Mouse (Mus musculus) liver, embryonic 14.5 days (tissue): ENCODE data around the gene Klhl35.

Experiments
- CTCF ChIP-seq: IDR thresholded peaks from 2 replicates; pipeline ENCODE4 v1.5.1; 2016; ENCODE audit warnings: antibody characterized with exemption, low read depth, control low read depth
- EP300 ChIP-seq: IDR thresholded peaks from 2 replicates; pipeline ENCODE4 v1.6.1; 2016; ENCODE audit warnings: antibody characterized with exemption, low read depth

GRCm38 (mm10) chr7:99465811-99466210 lies at the start of gene Klhl35:
- TF ChIP-seq EP300 = no peak
- TF ChIP-seq CTCF = no peak
